Mouse (Mus musculus) heart, adult 2 months (tissue): ENCODE results near the gene Txnrd1. TPM values are rescaled to one million over a fixed set of nuclear protein-coding genes. Genes with fewer than 3 reads are reported as not detected.

Experiments used
- DNase-seq, 2 experiments: peaks; one replicate each; pipeline ENCODE4 v3.0.0; 2021
- H3K27ac ChIP-seq: fragments of 200-600 bp; 2 replicates; pipeline ENCODE4 v1.8.1; 2022
- H3K27me3 ChIP-seq: fragments of 200-500 bp; 2 replicates; pipeline ENCODE4 v1.6.1; 2012; ENCODE audit warnings: mild to moderate bottlenecking, low read length, inconsistent platforms, mixed read lengths; ENCODE audit not compliant: control insufficient read depth, insufficient read depth
- H3K36me3 ChIP-seq: fragments of 200-500 bp; 2 replicates; pipeline ENCODE4 v1.6.1; 2012; ENCODE audit warnings: low read length, inconsistent platforms; ENCODE audit not compliant: control insufficient read depth, insufficient read depth
- H3K4me1 ChIP-seq: fragments of 200-500 bp; 2 replicates; pipeline ENCODE4 v1.6.1; 2011; ENCODE audit warnings: low read length; ENCODE audit not compliant: control insufficient read depth, insufficient read depth
- H3K4me3 ChIP-seq: fragments of 200-600 bp; 2 replicates; pipeline ENCODE4 v1.8.1; 2022
- H3K79me2 ChIP-seq: fragments of 200-500 bp; replicated peaks from 2 replicates; pipeline ENCODE4 v1.6.1; 2012; ENCODE audit warnings: mild to moderate bottlenecking, inconsistent platforms, low read length, moderate library complexity, mixed read lengths; ENCODE audit not compliant: control insufficient read depth, insufficient read depth
- H3K9ac ChIP-seq: fragments of 200-500 bp; 2 replicates; pipeline ENCODE4 v1.6.1; 2012; ENCODE audit warnings: low read depth, mild to moderate bottlenecking, control low read depth, inconsistent platforms, low read length, mixed read lengths
- CTCF ChIP-seq: fragments of 200-600 bp; IDR thresholded peaks from 2 replicates; pipeline ENCODE4 v1.8.1; 2022; ENCODE audit warnings: antibody characterized with exemption, mild to moderate bottlenecking, moderate library complexity
- EP300 ChIP-seq: fragments of 200-500 bp; IDR thresholded peaks from 2 replicates; pipeline ENCODE4 v1.6.1; 2011; ENCODE audit warnings: low read depth, low read length, control low read depth; ENCODE audit not compliant: insufficient read depth
- POLR2A ChIP-seq: fragments of 200-500 bp; IDR thresholded peaks from 2 replicates; pipeline ENCODE4 v1.6.1; 2011; ENCODE audit warnings: mild to moderate bottlenecking, low read depth, low read length, control low read depth; ENCODE audit not compliant: insufficient read depth
- WGBS: fragments of 180-500 bp; shearing (Covaris S2); methylation state at CpG from one replicate; pipeline ENCODE4 v1.1.7; 2018; 5-methylcytosine and 5-hydroxymethylcytosine counted together
- intact Hi-C: fragments of 180-260 bp; cut with DNase I; formaldehyde crosslinking; loops from one replicate; pipeline ENCODE4 v1.15.1; 2025
- polyA plus RNA-seq: library from polyadenylated mRNA; depleted of rRNA; stranded (reverse); fragments of >200 nt; gene quantifications from 2 replicates; pipeline ENCODE4 v1.2.3, GENCODE M21; 2012
- total RNA-seq, 2 experiments: library from RNA; stranded (reverse); gene quantifications; 2 replicates each; pipeline ENCODE4 v1.2.3; 2021

The Txnrd1 gene
- total and polyA plus RNA-seq, 3 experiments, result 21.3 to 61.1 (median 56.8) TPM

DNA sequence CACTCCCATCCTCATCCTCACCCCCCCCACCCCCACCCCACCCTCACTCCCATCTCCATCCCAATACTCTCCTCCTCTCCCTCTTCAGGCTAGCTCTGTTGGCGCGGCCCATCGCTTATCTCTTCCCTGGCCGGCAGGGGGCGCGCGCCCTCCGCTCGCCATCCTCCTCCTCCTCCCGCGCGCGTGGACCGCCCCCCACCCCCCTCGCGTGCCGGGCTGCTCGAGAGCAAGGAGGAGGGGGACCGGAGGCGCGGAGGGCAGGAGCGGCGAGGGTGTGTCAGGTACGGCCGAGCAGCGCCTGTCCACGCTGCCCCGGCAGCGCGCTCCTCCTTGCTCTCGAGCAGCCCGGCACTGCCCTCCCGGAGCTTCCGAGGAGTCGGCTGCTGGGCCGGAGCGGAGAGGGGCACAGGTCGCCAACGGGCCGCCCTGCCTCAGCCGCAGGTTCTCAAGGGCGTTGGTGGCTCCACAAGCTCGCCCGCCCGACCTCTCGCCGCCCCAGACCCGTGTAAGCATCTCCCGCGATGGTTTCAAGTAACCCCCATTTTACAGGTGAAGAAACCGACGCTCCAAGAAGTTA lies 21.8 kb upstream of the Txnrd1 start:
- Histone ChIP-seq H3K36me3 (no peaks in the 10 kb centered on the region), H3K27me3 (no peaks in the 10 kb centered on the region; the same call in 1 of the 2 replicates), H3K79me2 (no peaks in the 10 kb centered on the region), H3K4me3 (peak overlapping the region; percentile 46), H3K27ac (no peak overlapping the region), H3K9ac (peak overlapping the region; percentile 73), H3K4me1 (no peaks in the 10 kb centered on the region; the same call in 1 of the 2 replicates)
- peak; percentile 79 to 86 for DNase-seq
- 6% methylated on average over 43 of the region's 52 CpGs for WGBS
- intact Hi-C loops, result loop anchor here (1.0 to 2.0 kb wide), 2 partner anchors 45 to 89 kb away; no protein-coding TSS in a partner anchor
- TF ChIP-seq CTCF (peak; percentile 70), POLR2A (no peak)

DNA sequence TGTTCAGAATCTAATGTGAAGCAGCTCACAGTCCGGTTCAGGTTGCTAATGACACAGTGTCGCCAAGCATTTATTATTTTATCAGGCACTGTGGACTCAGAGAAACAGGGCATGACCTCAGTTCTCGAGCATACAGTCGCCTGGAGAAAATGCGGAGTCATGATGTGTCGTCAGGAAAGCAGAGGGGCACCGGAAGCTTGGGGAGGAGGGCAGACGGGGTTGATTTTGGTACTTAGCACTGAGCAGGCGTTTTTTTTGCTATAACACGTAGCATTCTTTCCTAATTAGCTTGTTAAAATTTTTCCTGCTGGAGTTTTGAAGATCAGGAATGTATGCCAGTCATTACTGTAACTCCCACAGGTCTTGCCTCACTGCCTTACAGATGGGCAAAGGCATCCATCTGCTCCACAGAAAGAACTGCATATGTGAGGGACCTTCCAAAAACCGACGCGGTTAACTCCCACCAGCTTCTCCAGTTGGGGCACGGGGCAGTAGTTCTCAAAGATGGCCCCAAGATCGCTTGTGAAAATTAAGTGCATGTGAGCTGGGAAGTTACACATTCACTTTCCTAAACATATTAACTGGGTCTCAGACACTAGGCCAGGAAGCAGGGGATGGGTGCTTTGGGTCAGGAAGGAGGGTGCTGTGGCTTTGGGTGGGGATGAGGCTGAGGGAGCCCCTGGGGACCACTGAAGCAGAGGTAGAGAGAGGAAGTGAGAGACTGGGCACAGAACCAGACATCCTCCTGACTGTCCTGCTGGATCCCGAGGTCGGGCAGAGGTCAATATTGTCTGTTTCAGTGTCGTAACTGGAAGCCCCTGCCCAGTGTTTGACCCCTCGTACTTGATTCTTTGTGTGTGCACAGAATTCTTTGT lies 19.4 kb upstream of the Txnrd1 start:
- Histone ChIP-seq H3K79me2 (no peaks in the 10 kb centered on the region), H3K27ac (no peak overlapping the region), H3K4me1 (no peaks in the 10 kb centered on the region), H3K36me3 (no peaks in the 10 kb centered on the region), H3K27me3 (no peaks in the 10 kb centered on the region; the same call in 1 of the 2 replicates), H3K9ac (no peak overlapping the region), H3K4me3 (no peak overlapping the region)
- WGBS, result 31% methylated on average over 19 of the region's 19 CpGs
- peak in 1 of 2 experiments; percentile 29 for DNase-seq
- TF ChIP-seq EP300 (no peak), POLR2A (no peak), CTCF (no peak)
- intact Hi-C loops, result no loop called here

DNA sequence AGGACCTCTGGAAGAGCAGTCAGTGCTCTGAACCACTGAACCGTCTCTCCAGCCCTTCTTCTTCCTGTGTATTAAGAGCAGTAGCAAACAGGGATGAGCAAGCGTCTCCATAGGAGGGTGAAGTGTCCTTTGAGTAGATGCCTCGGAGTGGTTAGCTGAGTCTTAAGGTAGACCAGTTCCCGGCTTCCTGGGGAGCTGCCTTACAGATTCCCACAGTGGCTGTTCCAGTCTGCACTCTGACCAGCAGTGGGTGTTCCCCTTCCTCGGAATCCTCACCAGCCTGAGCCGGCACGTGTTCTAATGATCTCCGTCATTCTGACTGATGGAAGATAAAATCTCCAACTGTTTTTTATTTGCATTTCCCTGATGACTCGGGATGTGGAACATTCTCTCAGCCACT lies 17.3 kb upstream of the Txnrd1 start:
- Histone ChIP-seq H3K4me1 (no peaks in the 10 kb centered on the region), H3K79me2 (no peaks in the 10 kb centered on the region), H3K27me3 (no peaks in the 10 kb centered on the region; the same call in 1 of the 2 replicates), H3K27ac (no peak overlapping the region), H3K36me3 (no peaks in the 10 kb centered on the region), H3K9ac (no peak overlapping the region), H3K4me3 (no peak overlapping the region)
- no peak for TF ChIP-seq EP300
- no peak for TF ChIP-seq CTCF
- no peak for TF ChIP-seq POLR2A
- DNase-seq, result no peak
- WGBS, result 86% methylated on average over 9 of the region's 9 CpGs
- intact Hi-C loops, result no loop called here

GRCm38 (mm10) chr10:82817514-82817913 lies 16.2 kb upstream of the Txnrd1 start:
- TF ChIP-seq CTCF, result no peak
- TF ChIP-seq EP300, result no peak
- no peak for TF ChIP-seq POLR2A
- H3K9ac ChIP-seq, result no peak overlapping the region
- H3K4me3 ChIP-seq, result no peak overlapping the region
- no peak for DNase-seq
- no peaks in the 10 kb centered on the region for H3K36me3 ChIP-seq
- no peaks in the 10 kb centered on the region for H3K79me2 ChIP-seq
- intact Hi-C loops, result no loop called here
- no peaks in the 10 kb centered on the region for H3K27me3 ChIP-seq
- no peaks in the 10 kb centered on the region for H3K4me1 ChIP-seq
- no peak overlapping the region for H3K27ac ChIP-seq
- WGBS, result 91% methylated on average over 3 of the region's 3 CpGs

- Histone ChIP-seq H3K27ac (no peak overlapping the region), H3K9ac (no peak overlapping the region), H3K4me3 (no peak overlapping the region), H3K36me3 (no peaks in the 10 kb centered on the region), H3K79me2 (no peaks in the 10 kb centered on the region), H3K4me1 (no peaks in the 10 kb centered on the region), H3K27me3 (no peaks in the 10 kb centered on the region)
- intact Hi-C loops, result no loop called here
- TF ChIP-seq CTCF (no peak), POLR2A (no peak), EP300 (no peak)
- DNase-seq, result no peak
- WGBS, result 66% methylated on average over 9 of the region's 9 CpGs
Measured at GRCm38 (mm10) chr10:82817936-82818335, 15.8 kb upstream of the Txnrd1 start.

DNA sequence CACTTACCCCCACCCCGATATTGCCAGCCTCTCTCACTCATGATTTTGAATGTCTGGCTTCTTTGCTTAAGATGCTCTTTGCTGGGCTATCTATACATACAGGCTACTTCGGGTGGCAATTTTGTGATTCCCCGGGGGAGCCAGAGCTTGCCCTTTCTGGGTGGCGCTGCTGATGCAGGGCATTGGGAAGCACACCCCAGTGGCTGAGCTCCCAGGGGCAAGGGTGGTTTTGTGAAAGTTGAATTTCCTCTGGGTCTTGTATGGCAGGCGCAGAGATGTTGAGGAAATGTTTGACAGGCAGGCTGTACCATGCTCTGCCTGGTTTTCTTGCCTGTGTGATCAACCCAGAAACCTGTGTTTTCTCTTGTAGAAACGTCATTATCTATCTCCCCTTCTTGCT lies 15.1 kb upstream of the Txnrd1 start:
- H3K4me3 ChIP-seq, result no peak overlapping the region
- intact Hi-C loops, result no loop called here
- H3K79me2 ChIP-seq, result no peaks in the 10 kb centered on the region
- no peak overlapping the region for H3K9ac ChIP-seq
- H3K36me3 ChIP-seq, result no peaks in the 10 kb centered on the region
- H3K27ac ChIP-seq, result no peak overlapping the region
- WGBS, result 74% methylated on average over 6 of the region's 6 CpGs
- no peaks in the 10 kb centered on the region for H3K27me3 ChIP-seq
- TF ChIP-seq EP300, result no peak
- TF ChIP-seq CTCF, result no peak
- TF ChIP-seq POLR2A, result no peak
- H3K4me1 ChIP-seq, result no peaks in the 10 kb centered on the region
- no peak for DNase-seq
